Mouse (Mus musculus): Measurements from ENCODE around the gene Tmed5. TPM values are rescaled to one million over a fixed set of nuclear protein-coding genes. Genes with fewer than 3 reads are reported as not detected.

The Tmed5 gene
- 10 to 100 TPM; 72.1 to 76.4 TPM for total RNA-seq (2023)

DNA sequence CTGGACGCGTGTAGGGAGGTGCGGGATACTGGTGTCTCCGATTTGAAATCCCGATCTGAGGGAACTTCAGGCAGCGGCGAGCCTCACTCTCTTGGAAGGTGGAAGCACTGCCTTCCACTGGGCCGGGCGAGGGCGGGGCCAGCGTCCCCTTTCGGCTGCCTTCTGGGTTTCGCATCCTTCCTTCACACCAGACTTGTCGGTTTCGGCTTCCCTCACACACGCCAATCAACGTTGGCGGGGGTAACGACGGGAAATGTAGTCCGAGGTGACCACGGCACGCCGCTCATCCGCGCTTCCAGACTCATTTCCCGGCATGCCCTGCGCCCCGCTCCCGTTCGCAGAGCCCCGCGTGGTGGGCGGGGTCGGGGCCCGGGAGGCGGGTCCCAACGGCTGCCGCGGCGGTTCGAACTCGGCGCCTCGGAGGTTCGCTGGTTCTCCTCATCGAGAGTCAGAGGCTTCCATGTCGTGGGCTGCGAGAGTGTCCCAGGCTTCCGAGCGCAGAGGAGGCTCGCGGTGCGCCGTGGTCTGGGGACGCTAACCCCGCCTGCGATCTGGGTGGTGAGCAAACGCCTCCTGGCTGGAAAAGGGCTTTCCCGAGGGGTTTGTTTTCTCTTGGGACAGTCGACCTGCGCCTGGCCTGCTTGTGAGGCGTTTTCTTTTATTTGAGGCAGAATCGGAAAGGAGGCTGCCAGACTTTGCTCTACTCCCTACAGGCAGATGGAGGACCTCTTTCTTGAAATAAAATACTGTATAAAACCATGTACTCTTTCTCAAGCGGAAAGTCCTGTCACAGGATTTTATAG is at the start of gene Tmed5, which contains the start of gene Ccdc18:
TSS of gene Tmed5 (minus strand) at position 180 of the 803 bp plus-strand sequence.
TSS of gene Ccdc18 (plus strand) at position 435 of the 803 bp plus-strand sequence.

DNA sequence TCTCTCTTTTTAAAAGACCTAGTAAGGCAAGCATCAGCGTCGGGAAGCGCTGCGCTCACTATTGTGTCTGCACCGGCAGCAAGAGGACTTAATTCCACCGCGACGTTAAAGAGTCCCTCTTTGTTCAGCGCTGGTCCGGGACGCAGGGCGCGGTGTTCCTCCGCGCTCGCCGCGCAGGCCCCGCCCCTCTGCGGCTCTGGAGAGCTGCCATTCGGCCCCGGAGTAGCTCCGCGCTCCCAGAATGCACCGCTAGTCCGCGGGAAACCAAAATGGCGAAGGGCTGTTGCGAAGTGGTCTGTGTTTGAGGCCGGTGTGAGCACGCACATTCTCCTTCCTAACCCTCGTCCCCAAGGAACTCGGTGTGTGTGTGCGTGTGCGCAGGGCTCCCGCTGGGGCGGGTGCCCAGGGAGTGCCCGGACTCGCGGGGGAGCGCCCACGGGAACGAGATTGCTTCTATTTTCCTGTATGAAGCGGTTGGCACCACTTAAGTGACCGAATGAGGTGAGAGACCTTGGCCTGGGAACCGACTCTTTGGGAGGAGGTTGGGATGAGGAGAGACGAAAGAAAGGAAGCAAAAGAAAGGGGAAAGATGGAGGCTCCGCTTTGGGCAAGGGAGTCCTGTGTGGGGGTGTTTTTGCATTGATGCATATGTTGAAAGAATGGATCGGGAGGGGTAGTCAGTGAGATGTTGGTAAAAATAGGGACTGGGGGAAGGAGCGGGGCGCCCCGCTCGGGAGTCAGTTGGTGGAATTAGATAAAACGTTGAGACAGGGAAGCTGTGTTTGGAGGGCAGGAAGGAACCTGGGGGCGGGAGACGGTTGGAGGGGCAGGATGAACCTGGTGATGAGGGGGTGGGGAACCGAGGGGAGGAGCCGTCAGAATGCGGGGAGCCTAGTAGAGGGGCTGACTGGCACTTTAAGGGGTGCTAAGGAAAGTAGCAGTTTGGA is 66.7 kb downstream of the Tmed5 start, which contains the start of gene Mtf2:
TSS of gene Mtf2 (plus strand) at position 210 of the 947 bp plus-strand sequence.

Other genes with a start within 250 kb of the Tmed5 start
- 100 to 1,000 TPM; 125 to 141 TPM for gene Rpl5, start 232.1 kb downstream of the Tmed5 start, total RNA-seq (2023)
- gene Fam69a, start 145.5 kb downstream of the Tmed5 start, total RNA-seq (2023) = 10 to 100 TPM; 63.1 to 70.5 TPM
- 10 to 100 TPM; 84.6 to 93.2 TPM for gene Mtf2, start 66.9 kb downstream of the Tmed5 start, total RNA-seq (2023)
- gene Ccdc18, start 255 bp upstream of the Tmed5 start, total RNA-seq (2023) = 1 to 10 TPM; 2.1 to 4.0 TPM
- 10 to 100 TPM; 33.1 to 38.0 TPM for gene Dr1, start 136.3 kb upstream of the Tmed5 start, total RNA-seq (2023)
- gene Pigg, start 180.0 kb upstream of the Tmed5 start, total RNA-seq (2023) = 1 to 10 TPM; 3.7 TPM
- gene Gm42517, start 235.3 kb upstream of the Tmed5 start, total RNA-seq (2023) = not detected

Measured in B cell, adult 67 days (primary cell).